Mouse (Mus musculus) liver, embryonic 11.5 days (tissue): ENCODE data around the gene Slc35d1. TPM values are rescaled to one million over a fixed set of nuclear protein-coding genes. Genes with fewer than 3 reads are reported as not detected.

Experiments
- ATAC-seq: fragments of 200-750 bp; cut with Nextera tagmentation; replicated peaks from 2 replicates; pipeline ENCODE4 v1.8.0; 2017; ENCODE audit warnings: moderate number of reproducible peaks, mild to moderate bottlenecking, moderate TSS enrichment, moderate library complexity; ENCODE audit not compliant: low FRiP score
- DNase-seq: peaks from one replicate; pipeline ENCODE4 v3.0.0-alpha.2; 2017; ENCODE audit warnings: low spot score
- H3K27ac ChIP-seq: fragments of 300-500 bp; sonication (generic); 2 replicates; pipeline ENCODE4 v1.5.1; 2014; ENCODE audit warnings: mild to moderate bottlenecking, low read depth, low read length, control low read depth
- H3K27me3 ChIP-seq: fragments of 300-500 bp; sonication (generic); replicated peaks from 2 replicates; pipeline ENCODE4 v1.6.1; 2014; ENCODE audit warnings: low read length, mixed read lengths; ENCODE audit not compliant: control insufficient read depth, insufficient read depth
- H3K36me3 ChIP-seq: fragments of 300-500 bp; sonication (generic); 2 replicates; pipeline ENCODE4 v1.6.1; 2014; ENCODE audit warnings: mild to moderate bottlenecking, low read length, moderate library complexity, mixed read lengths; ENCODE audit not compliant: control insufficient read depth, insufficient read depth
- H3K4me1 ChIP-seq: fragments of 300-500 bp; sonication (generic); replicated peaks from 2 replicates; pipeline ENCODE4 v1.6.1; 2014; ENCODE audit warnings: low read length, mixed read lengths; ENCODE audit not compliant: control insufficient read depth, insufficient read depth
- H3K4me2 ChIP-seq: fragments of 300-500 bp; sonication (generic); 2 replicates; pipeline ENCODE4 v1.6.1; 2014; ENCODE audit warnings: mild to moderate bottlenecking, control low read depth, moderate library complexity
- H3K4me3 ChIP-seq: fragments of 300-500 bp; sonication (generic); 2 replicates; pipeline ENCODE4 v1.5.1; 2014; ENCODE audit warnings: low read depth, low read length, control low read depth
- H3K9ac ChIP-seq: fragments of 300-500 bp; sonication (generic); 2 replicates; pipeline ENCODE4 v1.6.1; 2014; ENCODE audit warnings: low read depth, low read length, control low read depth
- H3K9me3 ChIP-seq: fragments of 300-500 bp; sonication (generic); 2 replicates; pipeline ENCODE4 v1.6.1; 2016; ENCODE audit warnings: low read length, inconsistent platforms, mixed read lengths; ENCODE audit not compliant: control insufficient read depth
- whole genome bisulfite sequencing: fragments of 180-500 bp; shearing (Covaris S2); extraction: QIAGEN DNeasy Blood & Tissue Kit; methylation state at CpG from one replicate; pipeline ENCODE4 v1.1.7; 2014; 5-methylcytosine and 5-hydroxymethylcytosine counted together
- polyA plus RNA-seq: library from polyadenylated mRNA; unstranded; fragments of >200 nt; fragmentation: Nextera tagmentation; extraction: Ambion mirVana; gene quantifications from 2 replicates; pipeline ENCODE4 v1.2.1, GENCODE M21; 2014

The Slc35d1 gene
- polyA plus RNA-seq, 1 experiment from 2014 or later = 15.4 TPM

GRCm38 (mm10) chr4:103200046-103200445 is 14.9 kb downstream of the Slc35d1 start:
- Histone ChIP-seq H3K9me3 (no peaks in the 10 kb centered on the region), H3K9ac (no peak overlapping the region), H3K4me2 (no peak overlapping the region), H3K4me1 (no peaks in the 10 kb centered on the region), H3K27ac (no peak overlapping the region), H3K27me3 (no peaks in the 10 kb centered on the region), H3K36me3 (peaks cover 7% of the 10 kb centered on the region; the same call in 1 of the 2 replicates), H3K4me3 (no peak overlapping the region)
- ATAC-seq = peak; percentile 31; the same call in 1 of the 2 replicates
- DNase-seq = no peak
- 83% methylated on average over 1 of the region's 1 CpGs for WGBS

- Histone ChIP-seq H3K36me3 (peaks cover 8% of the 10 kb centered on the region; the same call in 1 of the 2 replicates), H3K9me3 (no peaks in the 10 kb centered on the region), H3K9ac (no peak overlapping the region), H3K4me1 (no peaks in the 10 kb centered on the region), H3K4me2 (no peak overlapping the region), H3K27ac (no peak overlapping the region), H3K4me3 (no peak overlapping the region), H3K27me3 (no peaks in the 10 kb centered on the region)
- DNase-seq = no peak
- no peak for ATAC-seq
- WGBS = 56% methylated on average over 4 of the region's 4 CpGs
These were observed 15.9 kb downstream of the Slc35d1 start for GRCm38 (mm10) chr4:103199086-103199485.

GRCm38 (mm10) chr4:103197401-103197800 is 17.6 kb downstream of the Slc35d1 start:
- H3K27me3 ChIP-seq = no peaks in the 10 kb centered on the region
- no peaks in the 10 kb centered on the region for H3K4me1 ChIP-seq
- no peaks in the 10 kb centered on the region for H3K9me3 ChIP-seq
- ATAC-seq (no peak), DNase-seq (no peak)
- no peak overlapping the region for H3K4me3 ChIP-seq
- no peak overlapping the region for H3K9ac ChIP-seq
- H3K27ac ChIP-seq = no peak overlapping the region
- no peak overlapping the region for H3K4me2 ChIP-seq
- peaks cover 8% of the 10 kb centered on the region; the same call in 1 of the 2 replicates for H3K36me3 ChIP-seq
- WGBS = 78% methylated on average over 8 of the region's 8 CpGs

GRCm38 (mm10) chr4:103192421-103192820 is 22.5 kb downstream of the Slc35d1 start:
- H3K27ac ChIP-seq = no peak overlapping the region
- no peak overlapping the region for H3K4me3 ChIP-seq
- no peak for ATAC-seq

GRCm38 (mm10) chr4:103188786-103189640 is 26.0 kb downstream of the Slc35d1 start:
- no peak for DNase-seq
- 73% methylated on average over 8 of the region's 8 CpGs for WGBS
- no peak overlapping the region for H3K4me2 ChIP-seq
- H3K27me3 ChIP-seq = no peaks in the 10 kb centered on the region
- H3K4me3 ChIP-seq = no peak overlapping the region
- H3K27ac ChIP-seq = peak overlapping the region; percentile 42; the same call in 1 of the 2 replicates
- H3K9ac ChIP-seq = no peak overlapping the region
- peaks cover 3% of the 10 kb centered on the region for H3K4me1 ChIP-seq
- peak; percentile 93 for ATAC-seq
- H3K36me3 ChIP-seq = peaks cover 14% of the 10 kb centered on the region; the same call in 1 of the 2 replicates
- H3K9me3 ChIP-seq = no peaks in the 10 kb centered on the region

More at GRCm38 (mm10) chr4:103192421-103192820, 22.5 kb downstream of the Slc35d1 start:
- Histone ChIP-seq H3K9ac (no peak overlapping the region), H3K27me3 (no peaks in the 10 kb centered on the region), H3K4me1 (peaks cover 3% of the 10 kb centered on the region), H3K9me3 (no peaks in the 10 kb centered on the region), H3K4me2 (no peak overlapping the region), H3K36me3 (peaks cover 12% of the 10 kb centered on the region; the same call in 1 of the 2 replicates)
- WGBS = 80% methylated on average over 2 of the region's 2 CpGs
- no peak for DNase-seq

GRCm38 (mm10) chr4:103180300-103180888 is 34.6 kb downstream of the Slc35d1 start:
- H3K36me3 ChIP-seq = peaks cover 8% of the 10 kb centered on the region; the same call in 1 of the 2 replicates

GRCm38 (mm10) chr4:103179581-103179980 is 35.4 kb downstream of the Slc35d1 start:
- peaks cover 7% of the 10 kb centered on the region; the same call in 1 of the 2 replicates for H3K36me3 ChIP-seq
- H3K4me2 ChIP-seq = no peak overlapping the region
- H3K4me1 ChIP-seq = no peaks in the 10 kb centered on the region
- no peak overlapping the region for H3K4me3 ChIP-seq
- WGBS = 77% methylated on average over 3 of the region's 3 CpGs
- no peaks in the 10 kb centered on the region for H3K27me3 ChIP-seq
- no peaks in the 10 kb centered on the region for H3K9me3 ChIP-seq
- no peak for ATAC-seq
- no peak for DNase-seq
- no peak overlapping the region for H3K9ac ChIP-seq
- no peak overlapping the region for H3K27ac ChIP-seq

More at GRCm38 (mm10) chr4:103180300-103180888, 34.6 kb downstream of the Slc35d1 start:
- 88% methylated on average over 8 of the region's 8 CpGs for WGBS
- DNase-seq = no peak
- H3K27me3 ChIP-seq = no peaks in the 10 kb centered on the region
- no peak for ATAC-seq
- H3K4me2 ChIP-seq = no peak overlapping the region
- no peaks in the 10 kb centered on the region for H3K9me3 ChIP-seq
- H3K4me1 ChIP-seq = no peaks in the 10 kb centered on the region
- H3K9ac ChIP-seq = no peak overlapping the region
- no peak overlapping the region for H3K4me3 ChIP-seq
- H3K27ac ChIP-seq = no peak overlapping the region

- no peak overlapping the region for H3K4me2 ChIP-seq
- H3K4me3 ChIP-seq = no peak overlapping the region
- no peak for ATAC-seq
- H3K9me3 ChIP-seq = no peaks in the 10 kb centered on the region
- H3K27me3 ChIP-seq = no peaks in the 10 kb centered on the region
- no peak overlapping the region for H3K27ac ChIP-seq
- H3K9ac ChIP-seq = no peak overlapping the region
- H3K4me1 ChIP-seq = no peaks in the 10 kb centered on the region
- 81% methylated on average over 7 of the region's 7 CpGs for WGBS
- H3K36me3 ChIP-seq = peaks cover 5% of the 10 kb centered on the region; the same call in 1 of the 2 replicates
- no peak for DNase-seq
These were observed 36.2 kb downstream of the Slc35d1 start for GRCm38 (mm10) chr4:103178635-103179318.
